Mouse (Mus musculus) heart, adult 2 months (tissue): ENCODE measurements at regions not wholly inside any gene's neighbourhood (a gene's known extent, or its start where the extent isn't known, plus 50 kb on each side); places are given as distances from the start of the nearest gene placed in this dataset.

Experiments used
- CTCF ChIP-seq: fragments of 200-600 bp; IDR thresholded peaks from 2 replicates; pipeline ENCODE4 v1.8.1; 2022; ENCODE audit warnings: antibody characterized with exemption, mild to moderate bottlenecking, moderate library complexity
- POLR2A ChIP-seq: fragments of 200-500 bp; IDR thresholded peaks from 2 replicates; pipeline ENCODE4 v1.6.1; 2011; ENCODE audit warnings: mild to moderate bottlenecking, low read depth, low read length, control low read depth; ENCODE audit not compliant: insufficient read depth

GRCm38 (mm10) chr10:31221902-31222301, 91.3 kb upstream of the Hddc2 start:
- TF ChIP-seq POLR2A (no peak), CTCF (no peak)
